8 mouse cellular contexts compared by ENCODE assay signal in genomic region chr13:23464224-23464637, GRCm38 (mm10). TPM values are rescaled to one million over a fixed set of nuclear protein-coding genes. Genes with fewer than 3 reads are reported as not detected.
A peak's percentile ranks its signal among the peaks of the same experiment; 100 is the strongest.
DNase-seq lines count a peak whose midpoint lies in the region; ATAC-seq and TF ChIP-seq lines count a peak whose summit lies in the region.

No protein-coding gene starts in this region.

- TF ChIP-seq POLR2A in kidney, adult 2 months (IDR thresholded peaks at IDR 0.05; ENCODE audit: low read depth, low read length) = no peak
- TF ChIP-seq POLR2A in thymus, adult 2 months (IDR thresholded peaks at IDR 0.05; ENCODE audit: control insufficient read depth, extremely low read depth, insufficient read depth, low read length, poor library complexity) = no peak

- no peaks in the 10 kb centered on the region for H3K9me3 ChIP-seq in embryonic facial prominence, embryonic 14.5 days (ENCODE audit: control insufficient read depth, low read length)
- no peaks in the 10 kb centered on the region for H3K9me3 ChIP-seq in limb, embryonic 15.5 days
- H3K9me3 ChIP-seq in midbrain, embryonic 15.5 days = no peaks in the 10 kb centered on the region

- no peaks in the 10 kb centered on the region for H3K36me3 ChIP-seq in kidney, adult 2 months (ENCODE audit: control insufficient read depth, insufficient read depth, low read length)
- H3K36me3 ChIP-seq in embryonic facial prominence, embryonic 14.5 days (ENCODE audit: control insufficient read depth, insufficient read depth, low read length) = no peaks in the 10 kb centered on the region
- no peaks in the 10 kb centered on the region for H3K36me3 ChIP-seq in limb, embryonic 15.5 days
- H3K36me3 ChIP-seq in midbrain, embryonic 15.5 days (replicated peaks) = no peaks in the 10 kb centered on the region
- H3K36me3 ChIP-seq in thymus, adult 2 months (ENCODE audit: control insufficient read depth, insufficient read depth, low read length) = no peaks in the 10 kb centered on the region

- H3K27me3 ChIP-seq in kidney, adult 2 months (replicated peaks; ENCODE audit: control insufficient read depth, insufficient read depth, low read length) = no peaks in the 10 kb centered on the region
- H3K27me3 ChIP-seq in embryonic facial prominence, embryonic 14.5 days (replicated peaks; ENCODE audit: control insufficient read depth, insufficient read depth, low read length) = no peaks in the 10 kb centered on the region
- H3K27me3 ChIP-seq in limb, embryonic 15.5 days = peaks cover 3% of the 10 kb centered on the region; the same call in 1 of the 2 replicates
- peaks cover 10% of the 10 kb centered on the region for H3K27me3 ChIP-seq in midbrain, embryonic 15.5 days (replicated peaks)
- no peaks in the 10 kb centered on the region for H3K27me3 ChIP-seq in thymus, adult 2 months (ENCODE audit: control insufficient read depth, insufficient read depth, low read length)

- 2% methylated on average over 29 of the region's 29 CpGs for WGBS in kidney, adult 2 months
- WGBS in embryonic facial prominence, embryonic 14.5 days = under 1% methylated on average over 29 of the region's 29 CpGs
- under 1% methylated on average over 29 of the region's 29 CpGs for WGBS in limb, embryonic 15.5 days
- WGBS in midbrain, embryonic 15.5 days = under 1% methylated on average over 29 of the region's 29 CpGs
- under 1% methylated on average over 29 of the region's 29 CpGs for WGBS in thymus, adult 2 months

- TF ChIP-seq CTCF in kidney, adult 2 months (conservative IDR thresholded peaks at IDR 0.05; ENCODE audit: insufficient read depth, insufficient read length, low read depth, low read length) = no peak
- TF ChIP-seq CTCF in thymus, adult 2 months (IDR thresholded peaks at IDR 0.05; ENCODE audit: borderline replicate concordance, control insufficient read depth, extremely low read depth, insufficient read depth, low read length, poor library complexity) = no peak

- H3K9ac ChIP-seq in embryonic facial prominence, embryonic 14.5 days (ENCODE audit: low read depth, low read length) = peak overlapping the region; percentile 58
- H3K9ac ChIP-seq in limb, embryonic 15.5 days = peak overlapping the region; percentile 33; the same call in 1 of the 2 replicates
- peak overlapping the region; percentile 48 for H3K9ac ChIP-seq in midbrain, embryonic 15.5 days

- H3K27ac ChIP-seq in kidney, adult 2 months (ENCODE audit: insufficient read depth, low read depth, low read length) = no peak overlapping the region
- no peak overlapping the region for H3K27ac ChIP-seq in embryonic facial prominence, embryonic 14.5 days (replicated peaks; ENCODE audit: low read depth, low read length)
- H3K27ac ChIP-seq in limb, embryonic 15.5 days = no peak overlapping the region
- H3K27ac ChIP-seq in midbrain, embryonic 15.5 days = no peak overlapping the region
- H3K27ac ChIP-seq in thymus, adult 2 months (ENCODE audit: control insufficient read depth, insufficient read depth, low read length) = no peak overlapping the region

- DNase-seq in kidney, adult 2 months = peak; percentile 22
- no peak for DNase-seq in kidney, adult 8-10 months
- peak; percentile 33 for DNase-seq in adrenal gland, postnatal 25 days
- peak; percentile 27 for DNase-seq in embryonic facial prominence, embryonic 14.5 days (ENCODE audit: low spot score)
- peak; percentile 31 for DNase-seq in thymus, adult 2 months

- peak overlapping the region; percentile 65 for H3K4me2 ChIP-seq in embryonic facial prominence, embryonic 14.5 days (ENCODE audit: low read depth, low read length)
- peak overlapping the region; percentile 83 for H3K4me2 ChIP-seq in limb, embryonic 15.5 days
- H3K4me2 ChIP-seq in midbrain, embryonic 15.5 days = peak overlapping the region; percentile 65

- ATAC-seq in embryonic facial prominence, embryonic 14.5 days (ENCODE audit: low read depth) = no peak
- peak; percentile 34 to 57 for ATAC-seq in hematopoietic stem cell, adult 5-6 weeks (replicated peaks in 1 of 2; ENCODE audit: insufficient read depth in 1 of 2, low FRiP score in 2 of 2, low TSS enrichment in 1 of 2, low read depth in 1 of 2, poor library complexity in 2 of 2, severe bottlenecking in 2 of 2)
- ATAC-seq in limb, embryonic 15.5 days (ENCODE audit: insufficient number of reproducible peaks, low FRiP score, low TSS enrichment, low read depth) = no peak
- peak; percentile 70 for ATAC-seq in midbrain, embryonic 15.5 days (replicated peaks)

- peak overlapping the region; percentile 53 for H3K4me3 ChIP-seq in kidney, adult 2 months (ENCODE audit: insufficient read depth, low read depth, low read length)
- peak overlapping the region; percentile 57 for H3K4me3 ChIP-seq in embryonic facial prominence, embryonic 14.5 days (ENCODE audit: low read depth, low read length)
- H3K4me3 ChIP-seq in limb, embryonic 15.5 days = peak overlapping the region; percentile 53
- H3K4me3 ChIP-seq in midbrain, embryonic 15.5 days = peak overlapping the region; percentile 48
- H3K4me3 ChIP-seq in thymus, adult 2 months (ENCODE audit: control insufficient read depth, insufficient read depth, low read length) = peak overlapping the region; percentile 55

- no peaks in the 10 kb centered on the region; the same call in 1 of the 2 replicates for H3K4me1 ChIP-seq in kidney, adult 2 months (ENCODE audit: control insufficient read depth, insufficient read depth, low read length)
- H3K4me1 ChIP-seq in embryonic facial prominence, embryonic 14.5 days (ENCODE audit: control insufficient read depth, insufficient read depth, low read length) = peaks cover 20% of the 10 kb centered on the region
- peaks cover 17% of the 10 kb centered on the region for H3K4me1 ChIP-seq in limb, embryonic 15.5 days
- peaks cover 16% of the 10 kb centered on the region for H3K4me1 ChIP-seq in midbrain, embryonic 15.5 days
- H3K4me1 ChIP-seq in thymus, adult 2 months (replicated peaks; ENCODE audit: control insufficient read depth, insufficient read depth, low read length) = peaks cover 15% of the 10 kb centered on the region

RNA-seq across cellular contexts. Expression of gene Btn1a1, which starts 1.5 kb away (rescaled TPM):
- polyA plus RNA-seq in kidney, adult 2 months (2012; rRNA removed) = not detected in 2 replicates
- not detected in 2 replicates for total RNA-seq in adrenal gland, postnatal 25 days (2021)
- 0.18 TPM in 1 of 2 replicates, not detected in the other for polyA plus RNA-seq in embryonic facial prominence, embryonic 14.5 days (2014; fragmentation: Nextera tagmentation; extraction: Ambion mirVana)
- total RNA-seq in hematopoietic stem cell, adult 5-6 weeks (2017) = 0.20 TPM in 1 of 2 replicates, not detected in the other
- 0.18 and 0.22 TPM in 2 replicates for polyA plus RNA-seq in limb, embryonic 15.5 days (2015; fragmentation: Nextera tagmentation; extraction: Ambion mirVana)
- 0.09 and 0.25 TPM in 2 replicates for polyA plus RNA-seq in midbrain, embryonic 15.5 days (2015; fragmentation: Nextera tagmentation; extraction: Ambion mirVana)
- polyA plus RNA-seq in thymus, adult 2 months (2012; rRNA removed) = 0.05 and 0.15 TPM in 2 replicates

RNA-seq across cellular contexts. Expression of gene Btn2a2, which starts 24.4 kb away (rescaled TPM):
- not detected in 2 replicates for polyA plus RNA-seq in kidney, adult 2 months (2012; rRNA removed)
- total RNA-seq in adrenal gland, postnatal 25 days (2021) = not detected in 2 replicates
- 0.40 and 0.51 TPM in 2 replicates for polyA plus RNA-seq in embryonic facial prominence, embryonic 14.5 days (2014; fragmentation: Nextera tagmentation; extraction: Ambion mirVana)
- not detected in 2 replicates for total RNA-seq in hematopoietic stem cell, adult 5-6 weeks (2017)
- 0.61 and 0.67 TPM in 2 replicates for polyA plus RNA-seq in limb, embryonic 15.5 days (2015; fragmentation: Nextera tagmentation; extraction: Ambion mirVana)
- not detected in 2 replicates for polyA plus RNA-seq in midbrain, embryonic 15.5 days (2015; fragmentation: Nextera tagmentation; extraction: Ambion mirVana)
- 0.23 and 0.27 TPM in 2 replicates for polyA plus RNA-seq in thymus, adult 2 months (2012; rRNA removed)

RNA-seq across cellular contexts. Expression of gene Abt1, which starts 40.6 kb away (rescaled TPM):
- polyA plus RNA-seq in kidney, adult 2 months (2012; rRNA removed) = 3.3 and 3.9 TPM in 2 replicates
- total RNA-seq in adrenal gland, postnatal 25 days (2021) = 6.4 and 6.9 TPM in 2 replicates
- polyA plus RNA-seq in embryonic facial prominence, embryonic 14.5 days (2014; fragmentation: Nextera tagmentation; extraction: Ambion mirVana) = 10.3 and 11.6 TPM in 2 replicates
- 12.5 and 18.7 TPM in 2 replicates for total RNA-seq in hematopoietic stem cell, adult 5-6 weeks (2017)
- 11.9 and 13.9 TPM in 2 replicates for polyA plus RNA-seq in limb, embryonic 15.5 days (2015; fragmentation: Nextera tagmentation; extraction: Ambion mirVana)
- 9.8 and 9.9 TPM in 2 replicates for polyA plus RNA-seq in midbrain, embryonic 15.5 days (2015; fragmentation: Nextera tagmentation; extraction: Ambion mirVana)
- polyA plus RNA-seq in thymus, adult 2 months (2012; rRNA removed) = 4.2 and 4.5 TPM in 2 replicates

Comparison
In these comparisons a context has a peak if more than half of its experiments do, and no peak if none do; other contexts are left out.
1. DNase-seq: peak in kidney, adult 2 months (single experiment), adrenal gland, postnatal 25 days (single experiment), embryonic facial prominence, embryonic 14.5 days (single experiment) and thymus, adult 2 months (single experiment); none in kidney, adult 8-10 months (0 of 2).
2. ATAC-seq: peak in hematopoietic stem cell, adult 5-6 weeks (2 of 2) and midbrain, embryonic 15.5 days (single experiment); none in embryonic facial prominence, embryonic 14.5 days (single experiment) and limb, embryonic 15.5 days (single experiment).
3. Peak in every context shown above with its lines, with median percentiles within 50 percentile points of each other: H3K4me3 ChIP-seq, H3K4me2 ChIP-seq and H3K9ac ChIP-seq.